Mouse (Mus musculus): ENCODE data around the gene CT030661.1.

GRCm38 (mm10) chr17:22352794-22353193 lies 38.2 kb upstream of the CT030661.1 start:
- TF ChIP-seq USF1 (IDR thresholded peaks at IDR 0.05; ENCODE audit: low read depth): no peak
- no peak for TF ChIP-seq SRF (IDR thresholded peaks at IDR 0.05; ENCODE audit: control insufficient read depth, insufficient read length, low read depth)
- TF ChIP-seq POLR2A (IDR thresholded peaks at IDR 0.05; ENCODE audit: insufficient read length, low read depth): no peak
- no peak for TF ChIP-seq CEBPB (IDR thresholded peaks at IDR 0.05; ENCODE audit: insufficient read depth, poor library complexity, severe bottlenecking)
- TF ChIP-seq MAX (IDR thresholded peaks at IDR 0.05; ENCODE audit: low read depth): no peak
- no peak for TF ChIP-seq MYOG (IDR thresholded peaks at IDR 0.05; ENCODE audit: control insufficient read depth in 1 of 3, insufficient read depth in 1 of 3, insufficient read length in 2 of 3, low read depth in 2 of 3)
- no peak for TF ChIP-seq E2F4 (IDR thresholded peaks at IDR 0.05; ENCODE audit: insufficient read depth)

All from myocyte (in vitro differentiated cells).